Mouse (Mus musculus) intestine, embryonic 14.5 days (tissue): ENCODE results near the gene Mpc1. TPM values are rescaled to one million over a fixed set of nuclear protein-coding genes. Genes with fewer than 3 reads are reported as not detected.

Experiments
- ATAC-seq: fragments of 200-750 bp; cut with Nextera tagmentation; replicated peaks from 2 replicates; pipeline ENCODE4 v1.8.0; 2017; ENCODE audit warnings: low read depth, moderate number of reproducible peaks, moderate TSS enrichment, moderate library complexity; ENCODE audit not compliant: low FRiP score, low TSS enrichment
- DNase-seq: peaks from one replicate; pipeline ENCODE4 v3.0.0-alpha.2; 2018; ENCODE audit warnings: low spot score
- H3K27ac ChIP-seq: fragments of 300-500 bp; sonication (generic); 2 replicates; pipeline ENCODE4 v1.5.1; 2014; ENCODE audit warnings: low read depth, mild to moderate bottlenecking, control low read depth
- H3K27me3 ChIP-seq: fragments of 300-500 bp; sonication (generic); replicated peaks from 2 replicates; pipeline ENCODE4 v1.6.1; 2014; ENCODE audit warnings: low read length, control low read depth; ENCODE audit not compliant: control insufficient read depth, insufficient read depth
- H3K36me3 ChIP-seq: fragments of 300-500 bp; sonication (generic); 2 replicates; pipeline ENCODE4 v1.6.1; 2014; ENCODE audit warnings: low read length, control low read depth; ENCODE audit not compliant: control insufficient read depth, insufficient read depth
- H3K4me1 ChIP-seq: fragments of 300-500 bp; sonication (generic); replicated peaks from 2 replicates; pipeline ENCODE4 v1.6.1; 2014; ENCODE audit warnings: low read length, control low read depth, mixed read lengths; ENCODE audit not compliant: control insufficient read depth, insufficient read depth
- H3K4me2 ChIP-seq: fragments of 300-500 bp; sonication (generic); 2 replicates; pipeline ENCODE4 v1.6.1; 2014; ENCODE audit warnings: low read length
- H3K4me3 ChIP-seq: fragments of 300-500 bp; sonication (generic); 2 replicates; pipeline ENCODE4 v1.5.1; 2014; ENCODE audit warnings: low read depth, low read length, control low read depth, mixed read lengths
- H3K9ac ChIP-seq: fragments of 300-500 bp; sonication (generic); 2 replicates; pipeline ENCODE4 v1.6.1; 2014; ENCODE audit warnings: mild to moderate bottlenecking, low read length
- H3K9me3 ChIP-seq: fragments of 300-500 bp; sonication (generic); 2 replicates; pipeline ENCODE4 v1.6.1; 2016; ENCODE audit warnings: low read length, control low read depth; ENCODE audit not compliant: control insufficient read depth
- WGBS: fragments of 180-500 bp; shearing (Covaris S2); extraction: QIAGEN DNeasy Blood & Tissue Kit; methylation state at CpG from one replicate; pipeline ENCODE4 v1.1.7; 2014; 5-methylcytosine and 5-hydroxymethylcytosine counted together
- polyA plus RNA-seq: library from polyadenylated mRNA; unstranded; fragments of >200 nt; fragmentation: Nextera tagmentation; extraction: Ambion mirVana; gene quantifications from 2 replicates; pipeline ENCODE4 v1.2.1, GENCODE M21; 2014

Gene Mpc1
- polyA plus RNA-seq, 1 experiment from 2014 or later: 168 TPM

- H3K9me3 ChIP-seq: no peaks in the 10 kb centered on the region
- peak overlapping the region; percentile 99 for H3K4me2 ChIP-seq
- no peaks in the 10 kb centered on the region for H3K27me3 ChIP-seq
- DNase-seq: peak; percentile 48
- H3K4me1 ChIP-seq: peaks cover 7% of the 10 kb centered on the region; the same call in 1 of the 2 replicates
- WGBS: 40% methylated on average over 8 of the region's 8 CpGs
- no peak for ATAC-seq
- H3K27ac ChIP-seq: no peak overlapping the region
- H3K36me3 ChIP-seq: no peaks in the 10 kb centered on the region; the same call in 1 of the 2 replicates
- H3K4me3 ChIP-seq: peak overlapping the region; percentile 54
- H3K9ac ChIP-seq: peak overlapping the region; percentile 51; the same call in 1 of the 2 replicates
Observed at GRCm38 (mm10) chr17:8285056-8285455, 2.4 kb downstream of the Mpc1 start.

DNA sequence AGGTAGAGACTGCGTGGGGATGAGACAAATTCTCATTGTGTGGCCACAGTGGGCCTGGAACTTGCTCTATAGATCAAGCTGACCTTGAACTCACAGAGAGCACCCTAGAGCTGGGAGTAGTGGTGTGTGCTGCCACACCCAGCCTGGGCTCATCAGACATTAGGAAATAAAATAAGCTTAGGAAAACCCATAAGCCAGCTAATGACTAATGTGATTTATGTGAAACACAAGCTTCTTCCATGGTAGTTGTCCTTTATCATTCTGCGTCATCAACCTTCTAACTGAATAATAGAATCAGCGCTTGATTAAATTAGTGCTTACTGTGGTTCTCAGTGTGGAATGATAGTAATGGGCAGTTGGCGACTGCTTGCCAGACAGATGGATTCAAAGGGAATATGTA is 4.3 kb downstream of the Mpc1 start:
- H3K9ac ChIP-seq: no peak overlapping the region
- 81% methylated on average over 4 of the region's 4 CpGs for WGBS
- peaks cover 2% of the 10 kb centered on the region; the same call in 1 of the 2 replicates for H3K36me3 ChIP-seq
- H3K4me1 ChIP-seq: peaks cover 7% of the 10 kb centered on the region; the same call in 1 of the 2 replicates
- H3K4me2 ChIP-seq: no peak overlapping the region
- no peak overlapping the region for H3K27ac ChIP-seq
- H3K27me3 ChIP-seq: no peaks in the 10 kb centered on the region
- H3K4me3 ChIP-seq: no peak overlapping the region
- ATAC-seq (no peak), DNase-seq (peak; percentile 36)
- no peaks in the 10 kb centered on the region for H3K9me3 ChIP-seq

DNA sequence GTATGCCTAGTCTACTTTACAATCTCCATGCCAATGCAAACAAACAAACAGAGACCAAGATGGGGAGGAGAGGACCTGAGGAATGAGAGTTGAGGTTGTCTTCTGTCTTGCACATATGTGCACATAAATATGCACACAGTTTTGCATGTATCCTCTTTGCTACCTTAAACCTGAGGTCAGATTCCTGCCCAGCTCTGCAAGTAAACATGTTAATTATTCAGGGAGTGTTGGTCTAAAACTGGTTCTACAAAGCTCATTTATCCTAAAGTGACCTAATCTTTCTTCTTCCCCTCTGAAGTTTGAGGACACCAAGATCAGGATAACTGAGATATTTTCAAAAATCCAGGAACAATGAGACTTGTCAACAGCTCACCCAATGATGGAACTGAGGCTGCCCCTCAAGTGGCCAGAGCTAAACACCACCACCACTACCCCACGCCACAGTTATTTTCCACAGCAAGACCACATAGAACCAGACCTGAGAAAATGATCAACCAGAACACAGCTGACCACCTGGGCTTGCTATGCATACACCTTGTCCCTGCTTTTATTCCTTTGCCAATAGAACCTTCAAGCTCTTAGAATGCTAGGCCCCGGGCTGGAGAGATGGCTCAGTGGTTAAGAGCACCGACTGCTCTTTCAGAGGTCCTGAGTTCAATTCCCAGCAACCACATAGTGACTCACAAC is 7.4 kb downstream of the Mpc1 start:
- WGBS: 92% methylated on average over 3 of the region's 3 CpGs
- H3K9me3 ChIP-seq: no peaks in the 10 kb centered on the region
- H3K4me1 ChIP-seq: 0 out of 2 replicates have a peak, but pooled peaks cover 4% of the 10 kb centered on the region
- no peak overlapping the region for H3K4me3 ChIP-seq
- no peak for ATAC-seq
- no peak overlapping the region for H3K4me2 ChIP-seq
- DNase-seq: peak; percentile 18
- peaks cover 9% of the 10 kb centered on the region; the same call in 1 of the 2 replicates for H3K36me3 ChIP-seq
- H3K9ac ChIP-seq: no peak overlapping the region
- no peak overlapping the region for H3K27ac ChIP-seq
- no peaks in the 10 kb centered on the region for H3K27me3 ChIP-seq

- Histone ChIP-seq H3K27ac (no peak overlapping the region), H3K36me3 (peaks cover 9% of the 10 kb centered on the region; the same call in 1 of the 2 replicates), H3K9me3 (no peaks in the 10 kb centered on the region), H3K4me1 (0 out of 2 replicates have a peak, but pooled peaks cover 2% of the 10 kb centered on the region), H3K9ac (no peak overlapping the region), H3K4me3 (no peak overlapping the region), H3K4me2 (no peak overlapping the region), H3K27me3 (no peaks in the 10 kb centered on the region)
- DNase-seq: no peak
- ATAC-seq: no peak
Observed at GRCm38 (mm10) chr17:8290736-8291135, 8.0 kb downstream of the Mpc1 start.

DNA sequence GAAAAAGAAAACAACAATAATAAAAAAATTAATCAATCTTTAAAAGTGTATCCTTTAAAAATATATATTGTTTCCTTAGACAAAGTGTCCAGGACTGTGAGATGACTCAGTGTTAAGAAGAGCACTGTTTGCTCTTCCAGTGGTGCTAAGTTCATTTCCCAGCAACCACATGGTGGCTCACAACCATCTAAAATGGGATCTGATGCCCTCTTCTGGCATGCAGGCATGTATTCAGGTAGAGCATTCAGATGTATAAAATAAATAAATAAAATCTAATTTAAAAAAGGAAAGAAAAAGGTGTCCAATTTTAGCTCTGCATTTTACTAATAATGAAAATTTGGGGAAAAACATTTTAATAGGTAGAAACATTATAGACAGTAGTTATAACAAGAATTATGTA is 13.1 kb downstream of the Mpc1 start:
- ATAC-seq (no peak), DNase-seq (no peak)
- Histone ChIP-seq H3K36me3 (peaks cover 16% of the 10 kb centered on the region; the same call in 1 of the 2 replicates), H3K27ac (no peak overlapping the region), H3K9me3 (no peaks in the 10 kb centered on the region), H3K4me3 (no peak overlapping the region), H3K4me1 (no peaks in the 10 kb centered on the region), H3K9ac (no peak overlapping the region), H3K4me2 (no peak overlapping the region), H3K27me3 (no peaks in the 10 kb centered on the region)

GRCm38 (mm10) chr17:8296313-8296844 is 13.7 kb downstream of the Mpc1 start:
- Histone ChIP-seq H3K4me2 (no peak overlapping the region), H3K27ac (no peak overlapping the region), H3K27me3 (no peaks in the 10 kb centered on the region), H3K36me3 (peaks cover 16% of the 10 kb centered on the region; the same call in 1 of the 2 replicates), H3K9ac (no peak overlapping the region), H3K4me1 (no peaks in the 10 kb centered on the region), H3K9me3 (no peaks in the 10 kb centered on the region), H3K4me3 (no peak overlapping the region)
- DNase-seq: no peak
- no peak for ATAC-seq
- 77% methylated on average over 9 of the region's 9 CpGs for WGBS

DNA sequence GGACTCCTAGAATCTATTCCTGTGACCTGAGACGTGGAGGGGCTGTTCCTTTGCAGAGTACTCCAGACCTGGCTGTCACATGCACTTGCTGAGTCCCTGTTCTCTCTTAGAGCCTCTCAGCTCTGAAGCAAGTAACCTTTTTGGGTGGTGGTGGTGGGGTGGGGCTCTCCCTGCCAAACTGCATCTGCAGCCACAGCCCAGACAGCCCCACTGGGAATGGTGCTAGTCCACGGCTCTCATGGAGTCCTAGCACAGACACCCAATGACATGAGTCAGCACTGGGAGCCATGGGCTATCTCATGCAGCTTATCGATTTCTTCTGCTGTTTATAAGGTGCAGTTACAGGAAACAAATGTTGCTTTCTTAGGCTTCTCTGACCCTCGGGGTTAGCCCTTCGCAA is 15.0 kb downstream of the Mpc1 start:
- no peaks in the 10 kb centered on the region for H3K9me3 ChIP-seq
- H3K4me1 ChIP-seq: no peaks in the 10 kb centered on the region
- 77% methylated on average over 5 of the region's 5 CpGs for WGBS
- no peaks in the 10 kb centered on the region for H3K27me3 ChIP-seq
- DNase-seq: no peak
- ATAC-seq: no peak
- H3K4me2 ChIP-seq: no peak overlapping the region
- H3K9ac ChIP-seq: no peak overlapping the region
- no peak overlapping the region for H3K27ac ChIP-seq
- H3K36me3 ChIP-seq: peaks cover 16% of the 10 kb centered on the region; the same call in 1 of the 2 replicates
- no peak overlapping the region for H3K4me3 ChIP-seq

DNA sequence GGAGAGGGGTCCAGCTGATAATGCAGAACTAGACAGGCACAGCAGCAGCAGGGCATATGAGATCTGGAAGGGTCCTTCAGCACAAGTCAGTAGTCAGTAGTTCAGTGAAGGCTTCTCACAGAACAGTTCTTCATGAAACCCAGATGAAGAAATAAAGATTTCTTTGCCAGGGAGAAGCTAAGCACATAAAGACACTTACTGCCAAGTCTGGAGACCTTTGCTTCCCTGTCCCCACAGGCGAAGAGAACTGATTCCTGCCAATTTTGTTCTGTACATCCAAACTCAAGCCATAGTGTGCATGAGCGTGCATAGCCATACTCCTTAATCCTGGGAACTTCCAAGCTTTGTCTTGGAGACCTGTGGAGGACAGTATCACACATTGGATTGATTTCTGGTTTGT is 15.6 kb downstream of the Mpc1 start:
- ATAC-seq: no peak
- Histone ChIP-seq H3K27me3 (no peaks in the 10 kb centered on the region), H3K4me2 (no peak overlapping the region), H3K9ac (no peak overlapping the region), H3K27ac (no peak overlapping the region), H3K9me3 (no peaks in the 10 kb centered on the region), H3K36me3 (peaks cover 16% of the 10 kb centered on the region; the same call in 1 of the 2 replicates), H3K4me3 (no peak overlapping the region), H3K4me1 (0 out of 2 replicates have a peak, but pooled peaks cover 2% of the 10 kb centered on the region)
- no peak for DNase-seq
- WGBS: 93% methylated on average over 2 of the region's 2 CpGs

DNA sequence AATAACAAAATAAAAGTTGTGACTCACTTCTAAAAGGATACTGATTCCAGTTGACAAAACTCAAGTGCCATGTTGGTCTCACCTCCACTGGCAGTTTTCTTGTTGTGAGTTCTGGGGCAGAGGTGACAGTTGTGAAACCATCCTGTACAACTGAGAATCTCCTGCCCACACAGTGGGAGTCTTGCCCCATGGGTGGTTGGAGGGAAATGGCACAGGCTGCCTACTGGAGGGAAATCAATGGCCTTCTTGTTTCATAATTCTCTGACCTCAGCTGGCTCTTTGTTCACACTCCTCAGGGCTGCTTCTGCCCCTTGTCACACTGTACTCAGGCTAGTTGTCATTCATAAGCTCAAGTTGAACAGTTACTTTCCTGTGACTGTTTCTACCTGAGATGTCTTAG is 16.8 kb downstream of the Mpc1 start:
- H3K9ac ChIP-seq: no peak overlapping the region
- H3K36me3 ChIP-seq: peaks cover 10% of the 10 kb centered on the region; the same call in 1 of the 2 replicates
- H3K9me3 ChIP-seq: no peaks in the 10 kb centered on the region
- H3K27me3 ChIP-seq: no peaks in the 10 kb centered on the region
- H3K27ac ChIP-seq: no peak overlapping the region
- no peak overlapping the region for H3K4me3 ChIP-seq
- H3K4me1 ChIP-seq: 0 out of 2 replicates have a peak, but pooled peaks cover 5% of the 10 kb centered on the region
- no peak overlapping the region for H3K4me2 ChIP-seq
- ATAC-seq: no peak
- no peak for DNase-seq
